Mouse (Mus musculus) embryonic fibroblast, embryonic 13.5 days (primary cell): ENCODE measurements around the gene Ctnna3.

ENCODE experiments used
- CTCF ChIP-seq: IDR thresholded peaks from 2 replicates; pipeline ENCODE4 v1.5.1; 2011; ENCODE audit warnings: mild to moderate bottlenecking, control low read depth, low read length, moderate library complexity, borderline replicate concordance; ENCODE audit not compliant: insufficient read depth
- POLR2A ChIP-seq: IDR thresholded peaks from 2 replicates; pipeline ENCODE4 v1.6.1; 2011; ENCODE audit warnings: low read depth, mild to moderate bottlenecking, control low read depth, low read length, moderate library complexity

- TF ChIP-seq CTCF, result no peak
- no peak for TF ChIP-seq POLR2A
Measured at GRCm38 (mm10) chr10:64543647-64544046, 1113.7 kb downstream of the Ctnna3 start.
